Mouse (Mus musculus): ENCODE measurements around the gene Lix1l.

Gene Lix1l

GRCm38 (mm10) chr3:96566661-96567450, 34.1 kb upstream of the Lix1l start:
- DNase-seq = no peak

- DNase-seq = no peak
These were observed 32.3 kb upstream of the Lix1l start for GRCm38 (mm10) chr3:96568605-96569004.

- DNase-seq = no peak
These were observed 31.4 kb upstream of the Lix1l start for GRCm38 (mm10) chr3:96569506-96569905.

GRCm38 (mm10) chr3:96569966-96570605, 30.9 kb upstream of the Lix1l start:
- DNase-seq = no peak

GRCm38 (mm10) chr3:96570643-96571042, 30.3 kb upstream of the Lix1l start:
- DNase-seq = no peak

GRCm38 (mm10) chr3:96571336-96571735, 29.6 kb upstream of the Lix1l start:
- DNase-seq = no peak

GRCm38 (mm10) chr3:96571896-96572698, 28.9 kb upstream of the Lix1l start:
- DNase-seq = peak; percentile 74

- DNase-seq = no peak
These were observed 27.1 kb upstream of the Lix1l start for GRCm38 (mm10) chr3:96573611-96574511.

GRCm38 (mm10) chr3:96575272-96575984, 25.5 kb upstream of the Lix1l start:
- no peak for DNase-seq

GRCm38 (mm10) chr3:96576005-96576658, 24.8 kb upstream of the Lix1l start:
- peak; percentile 93 for DNase-seq

- DNase-seq = peak; percentile 96
These were observed 24.0 kb upstream of the Lix1l start, which contains the start of gene Gm16253 for GRCm38 (mm10) chr3:96576690-96577541. TSS of gene Gm16253 (plus strand) at chr3:96576984.

- DNase-seq = no peak
These were observed 23.4 kb upstream of the Lix1l start for GRCm38 (mm10) chr3:96577566-96577965.

GRCm38 (mm10) chr3:96578561-96579238, 22.2 kb upstream of the Lix1l start:
- peak; percentile 11 for DNase-seq

- DNase-seq = no peak
These were observed 21.7 kb upstream of the Lix1l start for GRCm38 (mm10) chr3:96579239-96579750.

- peak; percentile 94 for DNase-seq
These were observed 21.0 kb upstream of the Lix1l start for GRCm38 (mm10) chr3:96579885-96580454.

- DNase-seq = peak; percentile 2
These were observed 19.8 kb upstream of the Lix1l start for GRCm38 (mm10) chr3:96581141-96581540.

- no peak for DNase-seq
These were observed 19.0 kb upstream of the Lix1l start for GRCm38 (mm10) chr3:96581771-96582515.

- no peak for DNase-seq
These were observed 17.6 kb upstream of the Lix1l start for GRCm38 (mm10) chr3:96583386-96583785.
